Mouse (Mus musculus) right cerebral cortex, postnatal 4 days (tissue): ENCODE results near the gene A230050P20Rik.
"Not testable (repeated sequence)": the region's sequence is repeated elsewhere in the genome, so short reads cannot be mapped to it uniquely, and the experiment has no call there.

ENCODE experiments used
- DNase-seq: peaks from one replicate; pipeline ENCODE4 v3.0.0-alpha.2; 2022

The A230050P20Rik gene

DNA sequence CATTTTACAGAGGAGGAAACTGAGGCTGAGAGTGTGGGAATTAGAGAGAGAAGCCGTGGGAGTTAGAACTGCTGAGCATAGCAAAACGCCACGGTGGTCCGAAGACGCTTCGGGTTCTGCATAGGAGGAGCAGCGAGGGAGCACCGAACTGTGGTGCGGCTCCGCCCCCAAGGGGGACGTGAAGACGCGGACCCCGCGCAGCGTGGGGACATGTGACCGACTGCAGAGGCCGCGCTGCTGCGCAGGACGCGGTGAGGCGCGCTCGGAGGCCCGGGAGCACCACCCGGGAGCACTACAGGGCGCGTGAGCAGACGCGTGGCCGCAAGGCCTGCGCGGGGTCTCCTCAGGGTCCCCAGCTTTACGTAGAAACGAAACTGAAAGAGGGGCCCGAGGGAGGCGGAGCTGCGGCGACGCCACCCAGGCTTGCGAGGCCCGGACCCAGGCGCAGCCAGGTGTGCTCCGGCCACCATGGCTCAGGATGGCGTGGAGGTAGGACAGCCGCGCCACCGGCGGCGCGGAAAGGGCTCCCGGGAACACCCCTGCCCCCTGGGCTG, at the start of gene A230050P20Rik:
A230050P20Rik (plus strand) TSS at position 195 of the 554 bp plus-strand sequence.
- peak; percentile 68 for DNase-seq

DNA sequence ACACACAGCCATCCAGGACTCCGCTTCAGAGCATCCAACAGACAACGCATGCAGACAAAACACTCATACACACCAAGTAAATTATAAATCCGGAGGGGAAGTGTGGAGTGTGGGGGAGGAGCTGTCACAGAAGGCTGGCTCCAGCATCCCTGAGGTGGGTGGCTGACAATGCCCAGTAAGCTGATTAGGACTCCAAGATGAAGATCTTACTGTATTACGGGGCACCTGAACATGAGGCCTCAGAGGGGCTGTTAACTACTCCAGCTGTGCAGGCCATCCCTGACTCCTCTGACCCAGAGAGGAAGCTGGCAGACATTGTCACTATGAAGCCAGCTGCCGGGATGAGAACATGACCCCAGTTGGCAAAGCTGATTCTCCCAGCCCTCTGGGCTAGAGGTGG, 48.4 kb upstream of the A230050P20Rik start:
- DNase-seq: no peak

DNA sequence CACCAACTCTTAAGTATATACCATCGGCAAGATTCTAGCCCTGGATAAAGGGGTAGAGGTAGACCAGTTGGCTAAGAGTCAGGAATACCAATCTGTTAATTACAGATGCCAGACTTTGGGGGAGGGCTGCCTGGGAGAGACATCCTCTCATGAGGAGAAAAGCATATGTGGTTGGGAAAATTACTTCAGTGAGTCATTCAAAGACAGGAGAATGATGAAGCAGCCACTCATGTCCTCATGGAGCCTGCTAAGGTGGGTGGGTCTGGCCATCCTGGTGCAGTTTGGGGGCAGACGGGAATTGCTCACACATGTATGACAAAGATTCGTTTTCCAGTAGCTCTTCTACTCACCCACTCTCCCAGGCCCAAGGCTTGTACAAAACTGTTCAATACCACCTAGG, 45.6 kb upstream of the A230050P20Rik start:
- no peak for DNase-seq

DNA sequence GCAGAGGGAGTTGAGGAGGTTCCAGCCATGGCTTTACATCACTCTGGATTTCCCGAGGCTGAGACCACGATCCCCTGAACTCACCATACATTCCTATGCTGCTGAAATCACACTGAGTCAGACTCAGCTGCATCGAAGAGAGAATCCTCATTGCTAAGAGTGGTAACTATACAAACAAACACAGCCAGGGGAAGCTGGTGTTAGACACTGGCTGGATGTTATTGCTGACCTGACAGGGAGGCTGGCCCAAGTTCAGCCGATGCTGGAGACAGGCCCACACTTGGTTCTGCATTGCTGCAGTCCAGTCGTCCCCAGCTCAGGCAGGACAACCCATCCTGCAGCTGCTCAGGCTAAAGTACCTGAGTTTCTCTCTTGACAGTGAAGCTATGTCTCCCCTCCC, 42.7 kb upstream of the A230050P20Rik start:
- DNase-seq: no peak

DNA sequence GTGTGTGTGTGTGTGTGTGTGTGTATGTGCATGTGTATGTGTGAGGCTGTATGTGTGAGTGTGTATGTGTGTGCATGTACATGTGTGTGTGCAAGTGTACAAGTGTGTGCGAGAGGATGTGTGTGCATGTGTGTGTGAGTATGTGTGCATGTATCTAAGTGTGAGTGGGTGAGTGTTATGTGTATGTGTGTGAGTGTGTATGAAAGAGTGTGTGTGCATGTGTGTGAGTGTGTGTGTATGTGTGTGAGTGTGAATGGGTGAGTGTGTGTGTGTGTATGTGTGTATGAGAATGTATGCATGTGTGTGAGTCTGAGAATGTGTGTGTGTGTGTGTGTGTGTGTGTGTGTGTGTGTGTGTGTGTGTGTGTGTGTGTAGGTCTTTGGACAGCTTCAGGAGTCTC, 40.3 kb upstream of the A230050P20Rik start:
- no peak for DNase-seq

DNA sequence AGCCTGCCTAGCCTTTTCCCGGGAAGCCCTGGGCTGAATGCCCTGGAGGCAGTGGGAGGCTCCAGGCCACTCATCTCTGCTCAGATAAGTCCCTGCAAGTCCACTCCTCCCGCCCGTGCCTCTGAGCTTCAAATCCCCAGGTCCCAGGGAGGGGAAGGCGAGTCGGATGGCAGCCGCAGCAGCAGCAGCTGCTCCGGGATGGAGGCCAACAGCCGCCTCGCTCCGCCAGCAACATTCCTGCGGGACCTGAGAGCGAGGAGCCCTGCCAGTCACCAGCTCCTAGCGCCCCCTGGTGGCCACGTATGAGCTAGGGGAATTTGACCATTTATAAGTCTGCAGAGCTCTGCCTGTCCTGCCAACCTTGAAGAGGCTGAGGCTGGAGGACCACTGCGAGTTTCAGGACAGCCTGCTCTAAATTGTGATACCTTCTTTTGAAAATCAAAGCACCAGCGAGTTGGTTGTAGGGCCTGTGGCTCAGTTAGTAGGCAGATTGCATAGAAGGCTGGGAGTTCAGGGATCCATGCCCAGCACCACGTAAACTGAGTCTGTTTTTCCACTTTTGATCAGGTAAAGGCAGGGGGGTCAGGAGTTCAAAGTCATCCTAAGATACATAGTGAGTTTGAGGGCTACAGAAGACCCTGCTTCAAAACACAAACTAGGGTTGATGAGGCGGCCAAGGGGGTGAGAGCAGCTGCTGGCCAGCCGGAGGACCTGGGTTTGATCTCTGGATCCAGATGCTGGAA, 37.4 kb upstream of the A230050P20Rik start:
- DNase-seq: peak; percentile 99

DNA sequence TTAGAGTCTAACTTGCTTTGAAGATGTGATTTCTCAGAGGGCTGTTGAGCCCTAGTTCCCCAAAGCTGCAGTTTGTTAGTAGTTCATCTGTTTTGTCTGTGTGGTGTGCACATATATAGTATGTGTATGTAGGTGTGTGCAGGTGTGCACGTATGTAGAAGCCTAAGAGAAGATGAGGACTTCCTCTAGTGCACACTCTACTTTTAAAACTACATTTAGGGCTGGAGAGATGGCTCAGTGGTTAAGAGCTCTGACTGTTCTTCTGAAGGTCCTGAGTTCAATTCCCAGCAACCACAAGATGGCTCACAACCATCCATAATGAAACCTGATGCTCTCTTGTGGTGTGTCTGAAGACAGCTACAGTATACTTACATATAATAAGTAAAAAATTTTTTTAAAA, 33.6 kb upstream of the A230050P20Rik start:
- DNase-seq: no peak

DNA sequence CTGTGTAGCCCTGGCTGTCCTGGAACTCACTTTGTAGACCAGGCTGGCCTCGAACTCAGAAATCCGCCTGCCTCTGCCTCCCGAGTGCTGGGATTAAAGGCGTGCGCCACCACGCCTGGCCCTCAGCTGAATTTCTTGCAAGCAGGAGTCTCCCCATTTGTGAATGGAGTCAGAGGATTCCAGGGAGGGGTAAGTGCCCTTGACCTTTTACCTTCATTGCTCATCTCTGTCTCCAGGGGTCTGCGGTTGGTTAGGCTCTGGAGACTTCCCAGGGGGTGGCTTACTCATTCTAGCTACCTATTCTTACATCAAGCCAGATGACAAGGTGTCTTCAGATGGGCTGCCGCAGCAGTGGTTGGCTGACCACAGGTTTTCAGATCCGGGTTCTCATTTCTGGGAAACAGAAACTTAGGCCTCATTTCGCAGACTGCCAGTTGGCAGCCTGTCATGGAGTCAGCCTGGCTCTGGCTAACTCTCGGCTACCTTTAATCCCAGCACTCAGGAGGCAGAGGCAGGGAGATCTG, 32.9 kb upstream of the A230050P20Rik start:
- not testable (repeated sequence) for DNase-seq

DNA sequence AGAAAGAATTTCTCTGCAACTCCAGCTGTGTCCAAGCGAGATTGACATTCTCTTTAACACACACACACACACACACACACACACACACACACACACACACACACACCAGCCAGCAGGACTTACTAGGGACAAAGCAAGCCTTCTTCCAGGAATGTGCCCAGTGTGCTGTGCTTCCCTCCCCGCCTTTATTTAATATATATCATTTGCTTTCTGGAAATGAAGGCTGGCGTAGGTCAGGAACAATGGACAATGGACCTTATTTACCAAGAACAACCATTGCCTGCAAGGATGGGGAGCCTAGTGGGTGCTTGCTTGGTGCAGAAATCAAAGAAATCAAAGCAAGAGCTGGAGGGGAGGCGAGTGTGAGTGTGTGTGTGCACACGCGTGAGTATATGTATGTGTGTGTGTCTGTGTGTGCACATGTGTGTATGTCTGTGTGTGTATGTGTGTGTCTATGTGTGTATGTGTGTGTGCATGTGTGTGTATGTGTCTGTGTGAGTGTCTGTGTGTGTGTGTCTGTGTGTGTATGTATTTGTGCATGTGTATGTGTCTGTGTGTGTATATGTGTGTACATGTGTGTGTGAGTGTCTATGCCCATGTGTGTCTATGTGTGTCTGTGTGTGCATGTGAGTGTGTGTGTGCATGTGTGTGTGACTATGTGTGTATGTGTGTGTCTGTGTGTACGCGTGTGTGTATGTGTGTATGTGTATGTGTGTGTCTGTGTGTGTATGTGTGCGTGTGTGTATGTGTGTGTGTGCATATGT, 31.1 kb upstream of the A230050P20Rik start:
- DNase-seq: no peak

DNA sequence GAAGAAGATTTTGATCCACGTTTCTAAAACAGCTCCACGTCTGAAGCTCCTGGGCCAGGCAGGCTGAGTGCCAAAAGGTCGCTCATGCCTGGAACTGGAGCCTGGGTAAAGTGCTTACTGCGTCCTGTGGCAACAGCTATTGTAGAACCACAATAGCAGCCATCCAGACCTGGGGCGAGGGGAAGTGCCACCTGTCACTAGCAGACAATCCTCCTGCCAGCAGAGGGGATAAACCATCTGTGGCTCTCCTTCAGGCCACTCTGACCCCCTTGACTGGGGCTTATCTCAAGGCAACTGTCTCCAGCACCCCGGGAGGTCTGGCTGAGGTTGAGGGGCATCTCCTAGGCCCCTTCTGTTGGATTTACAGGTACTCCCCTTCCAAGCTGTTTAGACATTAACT, 29.5 kb upstream of the A230050P20Rik start:
- no peak for DNase-seq

DNA sequence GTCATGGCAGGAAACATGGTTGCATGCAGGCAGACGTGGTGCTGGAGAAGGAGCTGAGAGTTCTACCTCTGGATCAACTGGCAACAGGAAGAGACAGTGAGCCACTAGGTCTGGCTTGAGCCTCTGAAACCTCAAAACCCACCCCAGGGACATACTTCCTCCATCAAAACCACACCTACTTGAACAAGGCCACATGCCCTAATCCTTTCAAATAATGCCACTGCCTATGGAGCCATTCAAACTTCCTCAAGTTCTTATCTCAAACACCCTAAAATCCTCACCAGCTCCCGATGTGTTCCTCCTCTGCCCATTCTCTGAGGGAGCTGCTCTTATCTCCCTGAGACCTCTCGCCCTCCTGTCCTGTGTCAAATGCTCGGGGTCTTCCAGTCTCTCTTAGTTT, 26.2 kb upstream of the A230050P20Rik start:
- DNase-seq: no peak

DNA sequence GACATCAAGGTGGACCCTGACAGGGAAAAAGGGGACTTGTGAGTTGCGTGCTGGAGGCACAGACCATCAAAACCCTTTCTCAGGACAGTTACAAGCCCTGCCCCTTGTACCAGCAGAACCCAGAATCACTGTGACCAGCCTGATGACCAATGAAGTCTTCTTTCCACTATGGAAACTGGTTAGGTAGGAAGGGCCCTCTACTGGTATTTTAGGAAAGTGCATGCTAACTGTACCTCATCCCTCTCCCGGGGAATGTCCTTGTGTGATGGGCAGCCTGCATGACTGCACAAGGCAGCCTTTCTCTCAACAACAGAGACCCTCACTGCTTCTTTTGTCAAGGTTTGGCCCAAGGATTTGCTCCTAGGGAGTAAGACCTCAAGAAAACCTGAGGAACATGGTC, 25.8 kb upstream of the A230050P20Rik start:
- no peak for DNase-seq

DNA sequence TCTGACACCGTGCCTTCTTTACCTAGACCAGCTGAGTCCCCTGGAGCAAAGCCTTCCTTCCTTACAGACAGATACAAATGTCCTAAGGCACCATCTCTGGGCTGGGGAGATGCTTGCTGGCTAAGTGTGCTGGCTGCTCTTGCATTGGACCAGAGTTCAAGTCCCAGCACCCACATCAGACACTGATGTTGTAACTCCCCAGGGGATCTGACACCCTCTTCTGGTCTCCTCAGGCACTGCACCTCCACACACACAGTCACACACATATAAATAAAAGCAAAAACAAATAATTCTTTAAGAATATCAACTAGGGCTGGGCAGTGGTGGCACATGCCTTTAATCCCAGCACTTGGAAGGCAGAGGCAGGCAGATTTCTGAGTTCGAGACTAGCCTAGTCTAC, 18.3 kb upstream of the A230050P20Rik start:
- no peak for DNase-seq

DNA sequence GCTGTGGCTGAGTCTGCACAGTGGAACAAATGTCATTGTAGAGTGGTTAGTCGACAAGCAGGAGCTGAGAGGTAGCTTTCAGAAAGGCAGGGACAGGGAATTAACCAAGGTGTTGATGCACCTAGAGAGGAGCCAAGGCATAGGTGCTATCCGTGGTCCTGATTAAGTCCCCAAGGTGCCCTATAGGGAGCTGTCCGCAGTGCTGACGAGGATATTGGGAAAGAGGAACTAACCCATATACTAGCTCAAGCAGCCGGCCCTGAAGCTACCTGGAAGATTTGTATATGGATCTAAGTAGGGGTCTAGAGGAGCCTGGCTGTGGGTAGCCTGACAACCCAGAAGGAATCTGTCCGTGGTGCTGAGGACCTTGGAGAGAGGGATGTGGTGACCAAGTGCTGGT, 11.3 kb upstream of the A230050P20Rik start:
- DNase-seq: no peak

DNA sequence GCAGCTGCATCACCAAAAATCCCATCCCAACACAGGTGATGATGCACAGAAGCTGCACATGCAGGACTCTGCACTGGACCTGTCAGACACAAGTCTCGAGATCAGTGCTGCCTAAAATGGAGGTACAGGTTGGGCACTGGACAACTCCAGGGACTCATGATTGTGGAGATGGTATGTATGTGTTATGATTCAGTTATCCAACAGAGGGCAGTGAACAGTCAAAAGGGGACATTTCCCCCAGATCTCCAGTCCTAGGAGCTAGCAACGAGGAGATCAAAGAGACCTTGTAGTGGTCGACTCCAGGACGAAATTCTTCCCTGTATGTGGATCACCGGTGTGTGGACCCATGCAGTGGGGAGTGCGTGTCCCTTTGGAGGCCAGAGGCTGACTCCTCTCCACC, 8.5 kb upstream of the A230050P20Rik start:
- DNase-seq: no peak

DNA sequence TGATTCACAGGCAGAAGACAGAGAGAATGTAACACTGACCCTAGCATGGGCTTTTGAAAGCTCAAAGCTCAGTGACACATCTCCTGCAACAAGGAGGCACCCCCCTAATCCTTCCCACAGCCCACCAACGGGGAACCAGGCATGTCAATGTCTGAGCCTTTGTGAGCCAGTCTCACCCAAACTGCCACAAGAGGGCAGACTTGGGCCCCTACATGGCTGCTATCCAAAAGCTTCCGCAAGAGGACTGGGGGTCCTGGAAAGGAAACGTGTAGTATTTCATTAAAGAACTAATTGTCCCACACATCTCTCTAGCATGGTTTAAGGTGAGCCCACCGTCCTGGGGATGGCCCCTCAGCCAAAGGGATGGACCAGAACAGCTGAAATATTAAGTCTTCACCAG, 6.6 kb upstream of the A230050P20Rik start:
- peak; percentile 39 for DNase-seq

DNA sequence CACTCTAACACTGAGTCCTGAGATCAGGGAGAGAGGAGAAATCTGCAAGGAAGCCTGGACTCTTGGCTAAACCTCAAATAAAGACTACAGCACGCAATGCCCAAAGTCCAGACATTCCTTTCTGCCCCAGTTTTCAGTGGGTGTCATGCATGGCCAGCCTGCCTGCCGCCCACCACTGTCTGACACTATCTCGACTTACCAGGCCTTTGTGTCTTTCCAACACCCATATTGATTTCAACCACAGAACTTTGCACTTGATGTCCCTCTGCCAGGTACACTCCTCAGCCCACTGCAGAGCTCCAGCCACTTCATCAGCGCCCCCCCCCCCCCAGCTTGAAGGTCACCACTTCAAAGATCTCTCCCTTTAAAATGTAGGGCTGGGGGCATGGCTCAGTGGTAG, 6.2 kb upstream of the A230050P20Rik start:
- DNase-seq: no peak

DNA sequence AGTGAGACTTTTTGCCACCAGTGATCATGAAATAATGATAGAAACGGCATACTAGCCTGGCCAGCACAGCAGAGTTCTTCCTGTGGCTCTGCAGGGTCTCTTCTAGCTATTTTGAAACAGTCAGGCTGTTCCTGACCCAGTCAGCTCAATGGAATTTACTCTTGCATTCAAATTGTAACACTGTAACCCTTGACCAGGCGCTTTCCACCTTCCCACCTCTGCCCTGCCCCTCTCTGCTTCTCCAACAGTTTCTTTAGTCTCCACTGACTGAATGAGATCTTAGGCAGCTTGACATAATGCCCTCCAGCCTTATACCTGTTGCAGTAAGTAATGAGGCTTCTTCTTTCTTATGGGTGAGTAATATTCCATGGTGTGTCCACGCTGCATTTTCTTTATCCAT, 1.6 kb upstream of the A230050P20Rik start:
- DNase-seq: no peak

DNA sequence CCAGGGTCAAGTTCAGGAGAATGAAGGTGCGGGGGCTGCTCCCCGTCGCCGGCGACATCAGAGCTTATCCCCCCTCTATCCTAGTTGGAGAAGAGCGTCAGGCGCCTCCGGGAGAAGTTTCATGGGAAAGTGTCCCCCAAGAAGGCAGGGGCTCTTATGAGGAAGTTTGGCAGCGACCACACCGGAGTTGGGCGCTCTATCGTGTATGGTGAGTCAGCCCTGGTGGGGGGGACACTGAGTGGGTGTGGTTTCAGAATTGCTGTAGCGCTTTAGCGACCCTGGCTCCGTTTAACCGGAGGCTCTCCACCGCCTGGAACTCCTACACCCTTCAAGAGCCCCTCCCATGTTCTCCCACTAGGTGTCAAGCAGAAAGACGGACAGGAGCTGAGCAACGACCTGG, 804 bp downstream of the A230050P20Rik start:
- no peak for DNase-seq

DNA sequence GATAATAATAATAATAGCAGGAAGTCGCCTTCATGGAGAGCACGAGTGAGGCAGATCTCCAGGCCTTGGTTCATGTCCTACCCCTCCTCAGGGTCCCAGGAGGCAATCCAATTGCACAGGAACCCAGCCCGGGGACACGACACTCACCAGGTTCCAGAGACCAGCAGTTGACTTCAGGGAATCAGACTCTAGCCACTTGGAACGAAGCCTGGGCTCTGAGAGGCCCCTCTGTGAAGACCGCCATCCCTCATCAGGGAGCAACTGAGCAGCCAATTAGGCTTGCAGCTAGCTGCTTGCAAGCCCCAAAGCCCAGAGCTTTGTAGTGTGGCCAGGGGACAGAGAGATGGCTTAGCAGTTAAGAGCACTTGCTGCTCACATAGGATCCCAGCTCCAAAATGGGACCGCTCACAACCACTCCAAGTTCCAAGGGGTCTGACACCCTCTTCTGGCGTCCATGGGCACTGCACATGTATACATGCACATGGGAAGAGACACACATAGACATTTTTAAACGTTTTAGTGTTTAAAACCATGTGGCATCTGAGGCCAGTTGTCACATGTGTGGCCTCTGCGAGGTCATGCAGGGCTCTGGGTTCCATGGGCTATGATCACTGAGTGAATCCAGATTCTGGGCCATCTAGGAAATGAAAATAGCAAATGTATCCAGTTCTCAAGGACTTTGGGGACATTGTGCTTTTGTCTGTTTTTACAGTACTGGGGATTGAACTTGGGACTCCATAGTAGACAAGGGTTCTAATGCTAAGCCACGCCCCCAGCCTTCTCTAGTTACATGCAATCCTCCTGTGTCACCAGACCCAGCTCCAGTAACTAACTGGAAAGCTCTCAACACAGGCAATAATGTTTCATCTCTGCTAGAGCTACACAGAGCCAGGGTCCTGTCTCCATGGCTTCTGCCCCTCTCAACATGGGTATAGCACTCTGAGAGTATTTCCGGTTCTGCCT, 2.0 kb downstream of the A230050P20Rik start:
- no peak for DNase-seq

DNA sequence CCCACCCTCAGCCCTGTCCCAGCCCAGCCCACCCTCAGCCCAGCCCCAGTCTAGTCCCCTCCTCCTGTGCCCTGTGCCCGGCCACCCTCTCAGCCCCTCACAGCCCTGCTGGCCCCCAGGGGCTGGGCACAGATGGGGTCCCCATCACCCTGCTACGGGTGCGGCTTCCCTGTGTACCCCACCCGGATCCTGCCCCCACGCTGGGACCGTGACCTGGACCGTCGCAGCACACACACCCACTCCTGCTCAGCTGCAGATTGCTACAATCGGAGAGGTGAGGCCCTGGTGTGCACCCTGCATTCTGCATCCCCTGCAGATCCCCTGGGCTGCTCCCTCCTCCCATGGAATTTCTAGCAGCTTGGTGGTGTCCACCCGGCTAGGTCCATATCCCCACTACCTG, 4.5 kb downstream of the A230050P20Rik start:
- DNase-seq: no peak

DNA sequence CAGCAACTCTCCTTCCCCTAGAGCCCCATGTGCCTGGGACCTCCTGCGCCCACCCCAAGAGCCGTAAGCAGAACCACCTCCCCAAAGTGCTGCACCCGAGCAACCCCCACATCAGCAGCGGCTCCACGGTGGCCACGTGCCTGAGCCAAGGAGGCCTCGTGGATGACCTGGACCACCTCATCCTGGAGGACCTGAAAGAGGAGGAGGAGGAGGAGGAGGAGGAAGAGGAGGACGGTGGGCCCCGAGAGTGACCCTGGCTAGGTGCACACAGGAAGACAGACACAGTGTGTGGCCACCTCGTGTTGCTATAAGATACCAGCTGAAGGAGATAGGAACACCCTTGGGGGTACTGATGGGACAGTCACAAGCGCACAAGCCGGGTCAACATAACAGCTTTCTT, 5.1 kb downstream of the A230050P20Rik start:
- DNase-seq: no peak
